ENCODE assay signal across 1 mouse cellular context in the genomic region with DNA sequence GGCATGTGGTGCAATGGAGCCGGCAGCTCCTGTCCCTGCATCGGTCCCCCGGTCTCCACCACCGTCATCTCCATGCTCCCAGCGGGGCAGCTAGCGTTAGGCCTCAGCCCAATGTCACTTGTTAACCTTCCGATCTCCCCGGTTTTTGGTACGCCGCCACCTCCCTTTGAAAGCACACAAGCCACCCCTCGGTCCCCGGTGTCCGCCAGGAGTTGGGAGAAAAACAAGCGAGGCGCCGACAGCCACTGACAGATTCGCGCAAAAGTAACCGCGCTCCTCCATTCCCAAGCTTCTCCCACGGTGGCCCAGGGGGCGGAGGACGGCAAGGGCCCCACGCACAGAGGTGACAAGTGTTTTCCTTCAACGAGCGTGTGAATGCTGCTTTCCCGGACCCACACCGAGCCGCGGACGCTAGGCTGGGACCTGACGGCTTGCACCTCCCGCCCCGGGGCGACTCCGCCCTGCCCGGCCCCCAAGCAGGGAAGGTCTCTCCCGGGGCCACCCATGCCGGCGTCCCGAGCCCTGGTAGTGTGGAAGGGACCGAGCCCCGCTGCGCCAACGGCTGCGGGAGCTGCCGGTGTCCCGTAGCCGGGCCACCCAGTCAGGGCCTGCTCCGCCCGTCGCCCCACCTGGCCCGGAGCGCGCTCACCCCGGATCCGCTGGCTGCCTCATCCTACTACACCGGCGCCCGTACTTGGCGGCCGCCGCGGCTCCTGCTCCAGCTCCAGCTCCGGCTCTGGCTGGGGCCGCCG.
A peak's percentile ranks its signal among the peaks of the same experiment; 100 is the strongest.
TF ChIP-seq lines count a peak whose summit lies in the region.

No protein-coding gene starts in this region.

TF ChIP-seq in CH12.LX, 34 proteins besides CTCF, POLR2A, EP300 and RAD21:
- no peak for TF ChIP-seq JUND (conservative IDR thresholded peaks at IDR 0.05; ENCODE audit: low read depth, low read length)
- no peak for TF ChIP-seq MAX (IDR thresholded peaks at IDR 0.05; ENCODE audit: low read length)
- no peak for TF ChIP-seq PAX5 (IDR thresholded peaks at IDR 0.05; ENCODE audit: low read length)
- TF ChIP-seq NRF1 (IDR thresholded peaks at IDR 0.05; ENCODE audit: low read depth, low read length): 0 out of 2 replicates have a peak, but pooled peaks have one; percentile 42
- no peak for TF ChIP-seq RCOR1 (conservative IDR thresholded peaks at IDR 0.05; ENCODE audit: low read depth, low read length)
- no peak for TF ChIP-seq ZMIZ1 (IDR thresholded peaks at IDR 0.05; ENCODE audit: low read depth, low read length)
- TF ChIP-seq USF1 (IDR thresholded peaks at IDR 0.05; ENCODE audit: low read depth, low read length): no peak
- TF ChIP-seq TCF12 (IDR thresholded peaks at IDR 0.05; ENCODE audit: low read depth, low read length): no peak
- no peak for TF ChIP-seq MAFK (IDR thresholded peaks at IDR 0.05; ENCODE audit: insufficient replicate concordance, low read length)
- no peak for TF ChIP-seq ELF1 (IDR thresholded peaks at IDR 0.05; ENCODE audit: low read depth, low read length)
- TF ChIP-seq NELFE (IDR thresholded peaks at IDR 0.05; ENCODE audit: low read depth, low read length): peak; percentile 61; the same call in 1 of the 2 replicates
- no peak for TF ChIP-seq IRF4 (IDR thresholded peaks at IDR 0.05; ENCODE audit: low read depth, low read length)
- no peak for TF ChIP-seq ZC3H11A (IDR thresholded peaks at IDR 0.05; ENCODE audit: low read depth, low read length)
- no peak for TF ChIP-seq TBP (conservative IDR thresholded peaks at IDR 0.05; ENCODE audit: low read depth, low read length)
- TF ChIP-seq USF2 (conservative IDR thresholded peaks at IDR 0.05; ENCODE audit: low read depth, low read length): no peak
- no peak for TF ChIP-seq ETS1 (conservative IDR thresholded peaks at IDR 0.05; ENCODE audit: low read depth, low read length)
- TF ChIP-seq UBTF (IDR thresholded peaks at IDR 0.05; ENCODE audit: low read depth, low read length): peak; percentile 54
- TF ChIP-seq MEF2A (IDR thresholded peaks at IDR 0.05; ENCODE audit: borderline replicate concordance, low read depth, low read length): no peak
- TF ChIP-seq ZNF384 (IDR thresholded peaks at IDR 0.05; ENCODE audit: low read depth, low read length): no peak
- no peak for TF ChIP-seq SMC3 (IDR thresholded peaks at IDR 0.05; ENCODE audit: low read depth, low read length)
- TF ChIP-seq MAZ (IDR thresholded peaks at IDR 0.05; ENCODE audit: low read depth, low read length): no peak
